Mouse (Mus musculus) testis, adult 2 months (tissue): ENCODE measurements around the gene Vmn1r77.
"Not testable (repeated sequence)": the region's sequence is repeated elsewhere in the genome, so short reads cannot be mapped to it uniquely, and the experiment has no call there.

Experiments
- CTCF ChIP-seq: fragments of 200-500 bp; IDR thresholded peaks from 2 replicates; pipeline ENCODE4 v1.5.1; 2012; ENCODE audit warnings: low read depth, mild to moderate bottlenecking, inconsistent platforms, low read length, moderate library complexity; ENCODE audit not compliant: control insufficient read depth, insufficient read depth, insufficient replicate concordance
- POLR2A ChIP-seq: fragments of 200-500 bp; IDR thresholded peaks from 2 replicates; pipeline ENCODE4 v1.6.1; 2012; ENCODE audit warnings: low read depth, mild to moderate bottlenecking, inconsistent platforms, low read length, moderate library complexity; ENCODE audit not compliant: control insufficient read depth

GRCm38 (mm10) chr7:12012392-12012791 lies 24.2 kb upstream of the Vmn1r77 start:
- not testable (repeated sequence) for TF ChIP-seq POLR2A, CTCF
